21 mouse cellular contexts compared by ENCODE assay signal in the genomic region with DNA sequence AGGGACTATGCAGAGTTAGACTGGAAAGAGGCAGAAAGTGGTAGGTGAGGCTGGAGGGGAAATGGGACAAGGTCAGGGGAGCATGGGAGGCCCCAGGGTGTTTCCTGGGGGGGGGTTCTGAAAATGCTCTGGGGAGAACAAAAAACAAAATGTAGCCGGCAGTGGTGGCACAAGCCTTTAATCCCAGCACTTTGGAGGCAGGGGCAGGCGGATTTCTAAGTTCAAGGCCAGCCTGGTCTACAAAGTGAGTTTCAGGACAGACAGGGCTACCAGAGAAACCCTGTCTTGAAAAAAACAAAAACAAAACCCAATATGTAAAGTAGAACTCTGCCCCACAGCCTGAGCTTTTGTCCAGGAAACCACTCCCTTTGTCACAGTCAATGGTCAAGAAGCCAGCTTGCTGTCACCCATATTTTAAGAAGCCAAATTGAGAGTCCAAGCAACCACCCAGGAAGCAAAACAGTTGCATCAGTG. TPM values are rescaled to one million over a fixed set of nuclear protein-coding genes. Genes with fewer than 3 reads are reported as not detected.
DNase-seq lines count a peak whose midpoint lies in the region; ATAC-seq and TF ChIP-seq lines count a peak whose summit lies in the region.
"Had no signal": no experiment of that assay in that cellular context is flagged by ENCODE, and none has a peak within 500 bp of the region (broad histone marks: within the 10 kb centered on the region; RNA-seq: fewer than 3 reads in every experiment).

No protein-coding gene starts in this region.

- no peak overlapping the region for H3K4me3 ChIP-seq in kidney, embryonic 15.5 days (replicated peaks)
- H3K4me3 ChIP-seq in CH12.LX (replicated peaks in 1 of 3; ENCODE audit: low read depth in 2 of 3, low read length in 2 of 3, poor library complexity in 1 of 3), result no peak overlapping the region
- H3K4me3 ChIP-seq: embryonic facial prominence, embryonic 12.5 days; erythroblast, embryonic 14.5 days; forebrain, embryonic 13.5 days; limb, embryonic 15.5 days; myocyte had no signal

- H3K79me2 ChIP-seq in CH12.LX (replicated peaks; ENCODE audit: control insufficient read depth, extremely low read depth, insufficient read depth, poor library complexity, severe bottlenecking), result no peaks in the 10 kb centered on the region

- ATAC-seq in kidney, embryonic 15.5 days (replicated peaks; ENCODE audit: low FRiP score), result no peak
- ATAC-seq: forebrain, embryonic 13.5 days had no signal

- no peak for TF ChIP-seq POLR2A in CH12.LX (IDR thresholded peaks at IDR 0.05; ENCODE audit: low read depth, low read length)

- H3K9me3 ChIP-seq in kidney, embryonic 15.5 days (replicated peaks), result no peaks in the 10 kb centered on the region
- no peaks in the 10 kb centered on the region for H3K9me3 ChIP-seq in CH12.LX (replicated peaks; ENCODE audit: low read length)
- H3K9me3 ChIP-seq: embryonic facial prominence, embryonic 12.5 days; forebrain, embryonic 13.5 days; limb, embryonic 15.5 days had no signal

- no peaks in the 10 kb centered on the region for H3K36me3 ChIP-seq in kidney, embryonic 15.5 days
- H3K36me3 ChIP-seq in CH12.LX (replicated peaks in 1 of 2; ENCODE audit: control insufficient read depth in 1 of 2, insufficient read depth in 1 of 2, low read length in 1 of 2), result no peaks in the 10 kb centered on the region
- H3K36me3 ChIP-seq: embryonic facial prominence, embryonic 12.5 days; limb, embryonic 15.5 days had no signal

- no peak for DNase-seq in kidney, postnatal 25 days
- peak; percentile 32 for DNase-seq in 416B (ENCODE audit: low read depth)
- DNase-seq in CH12.LX (ENCODE audit: extremely low read depth), result peak; percentile 81
- peak; percentile 81 for DNase-seq in adipocyte (ENCODE audit: low spot score)
- DNase-seq in right cerebral cortex, adult 18-20 months, result no peak
- DNase-seq in left cerebral cortex, postnatal 25 days (ENCODE audit: low spot score in 2 of 2), result no peak
- no peak for DNase-seq in left cerebral cortex, adult 9 months (ENCODE audit: low spot score in 2 of 2)
- DNase-seq: adrenal gland, postnatal 10 days; cerebellum, adult 11 months; cerebellum, postnatal 10 days; midbrain, embryonic 14.5 days; right cerebral cortex, postnatal 4 days; thymus, postnatal 4 days had no signal

- no peak overlapping the region for H3K4me2 ChIP-seq in kidney, embryonic 15.5 days
- H3K4me2 ChIP-seq in CH12.LX (ENCODE audit: insufficient read depth, low read depth, poor library complexity, severe bottlenecking), result peak overlapping the region; percentile 79; the same call in 1 of the 2 replicates
- H3K4me2 ChIP-seq: embryonic facial prominence, embryonic 12.5 days; forebrain, embryonic 13.5 days; heart, embryonic 11.5 days; hindbrain, embryonic 14.5 days; limb, embryonic 15.5 days had no signal

- in situ Hi-C loops in CH12.LX (cut with MboI; ENCODE audit: low pct_ligation_motif_present, low pct_unique_long_range_greater_than_20kb, low sequenced_read_pairs), result loop anchor here (25.0 kb wide), 1 partner anchor 460 kb away; no protein-coding TSS in a partner anchor

- no peak overlapping the region for H3K9ac ChIP-seq in kidney, embryonic 15.5 days
- H3K9ac ChIP-seq in CH12.LX (ENCODE audit: insufficient read depth, low read depth), result no peak overlapping the region
- H3K9ac ChIP-seq: embryonic facial prominence, embryonic 12.5 days; forebrain, embryonic 13.5 days; hindbrain, embryonic 14.5 days; limb, embryonic 15.5 days had no signal

- no peak for TF ChIP-seq CTCF in CH12.LX (conservative IDR thresholded peaks at IDR 0.05 in 1 of 2, IDR thresholded peaks at IDR 0.05 in 1 of 2; ENCODE audit: low read depth in 2 of 2, low read length in 2 of 2)

- H3K27ac ChIP-seq in kidney, embryonic 15.5 days, result 0 out of 2 replicates have a peak overlapping the region, but pooled peaks have one; percentile 3
- peak overlapping the region; percentile 99 for H3K27ac ChIP-seq in CH12.LX (ENCODE audit: insufficient read depth, low read depth)
- H3K27ac ChIP-seq: embryonic facial prominence, embryonic 12.5 days; forebrain, embryonic 13.5 days; hindbrain, embryonic 14.5 days; limb, embryonic 15.5 days had no signal

- 81% methylated on average over 2 of the region's 2 CpGs for WGBS in kidney, embryonic 15.5 days

- H3K27me3 ChIP-seq in kidney, embryonic 15.5 days, result no peaks in the 10 kb centered on the region
- no peaks in the 10 kb centered on the region for H3K27me3 ChIP-seq in CH12.LX (replicated peaks)
- H3K27me3 ChIP-seq: embryonic facial prominence, embryonic 12.5 days; forebrain, embryonic 13.5 days; limb, embryonic 15.5 days had no signal

- TF ChIP-seq EP300 in CH12.LX (IDR thresholded peaks at IDR 0.05; ENCODE audit: low read length), result peak; percentile 63; the same call in 1 of the 2 replicates

- intact Hi-C loops in left cerebral cortex, postnatal 25 days (cut with DNase I), result no loop called here

- no peak for TF ChIP-seq RAD21 in CH12.LX (IDR thresholded peaks at IDR 0.05; ENCODE audit: low read depth, low read length)

- peaks cover 46% of the 10 kb centered on the region for H3K4me1 ChIP-seq in kidney, embryonic 15.5 days
- H3K4me1 ChIP-seq in CH12.LX (ENCODE audit: control insufficient read depth in 1 of 2, insufficient read depth in 2 of 2), result peaks cover 23 to 88% of the 10 kb centered on the region in 2 experiments

- dilution Hi-C loops in CH12.LX (cut with MboI; ENCODE audit: extremely low pct_ligation_motif_present, extremely low pct_unique_long_range_greater_than_20kb, low sequenced_read_pairs), result no loop called here

TF ChIP-seq in CH12.LX, 34 proteins besides CTCF, POLR2A, EP300 and RAD21:
- TF ChIP-seq NELFE (IDR thresholded peaks at IDR 0.05; ENCODE audit: low read depth, low read length), result no peak
- peak; percentile 64 for TF ChIP-seq ZNF384 (IDR thresholded peaks at IDR 0.05; ENCODE audit: low read depth, low read length)
- peak; percentile 47 for TF ChIP-seq BHLHE40 (IDR thresholded peaks at IDR 0.05; ENCODE audit: low read depth, low read length)
- TF ChIP-seq ETS1 (conservative IDR thresholded peaks at IDR 0.05; ENCODE audit: low read depth, low read length), result peak; percentile 76
- 0 out of 2 replicates have a peak, but pooled peaks have one; percentile 54 for TF ChIP-seq TBP (conservative IDR thresholded peaks at IDR 0.05; ENCODE audit: low read depth, low read length)
- TF ChIP-seq TCF12 (IDR thresholded peaks at IDR 0.05; ENCODE audit: low read depth, low read length), result peak; percentile 62
- TF ChIP-seq RCOR1 (conservative IDR thresholded peaks at IDR 0.05; ENCODE audit: low read depth, low read length), result 0 out of 2 replicates have a peak, but pooled peaks have one; percentile 58
- TF ChIP-seq MAZ (IDR thresholded peaks at IDR 0.05; ENCODE audit: low read depth, low read length), result peak; percentile 80
- TF ChIP-seq MYC (IDR thresholded peaks at IDR 0.05; ENCODE audit: low read depth, low read length), result 0 out of 2 replicates have a peak, but pooled peaks have one; percentile 56
- TF ChIP-seq ELF1 (IDR thresholded peaks at IDR 0.05; ENCODE audit: low read depth, low read length), result 0 out of 2 replicates have a peak, but pooled peaks have one; percentile 31
- no peak for TF ChIP-seq ZKSCAN1 (IDR thresholded peaks at IDR 0.05; ENCODE audit: borderline replicate concordance, low read depth, low read length)
- no peak for TF ChIP-seq MAX (IDR thresholded peaks at IDR 0.05; ENCODE audit: low read length)
- peak; percentile 59; the same call in 1 of the 2 replicates for TF ChIP-seq CHD2 (IDR thresholded peaks at IDR 0.05; ENCODE audit: low read length)
- peak; percentile 35; the same call in 1 of the 2 replicates for TF ChIP-seq MAFK (IDR thresholded peaks at IDR 0.05; ENCODE audit: insufficient replicate concordance, low read length)
- no peak for TF ChIP-seq ZC3H11A (IDR thresholded peaks at IDR 0.05; ENCODE audit: low read depth, low read length)
- TF ChIP-seq KAT2A (IDR thresholded peaks at IDR 0.05; ENCODE audit: insufficient replicate concordance, low read length), result no peak
- no peak for TF ChIP-seq ZMIZ1 (IDR thresholded peaks at IDR 0.05; ENCODE audit: low read depth, low read length)
- TF ChIP-seq SIN3A (IDR thresholded peaks at IDR 0.05; ENCODE audit: low read length), result no peak; the same call in 1 of the 2 replicates
- no peak for TF ChIP-seq CHD1 (IDR thresholded peaks at IDR 0.05; ENCODE audit: low read depth, low read length)
- TF ChIP-seq PAX5 (IDR thresholded peaks at IDR 0.05; ENCODE audit: low read length), result no peak
- TF ChIP-seq MEF2A (IDR thresholded peaks at IDR 0.05; ENCODE audit: borderline replicate concordance, low read depth, low read length), result peak; percentile 68

RNA-seq across cellular contexts. Expression of a gene that starts 19.1 kb away (rescaled TPM):
- 29.9 and 33.6 TPM in 2 replicates for polyA plus RNA-seq in kidney, embryonic 15.5 days (2015; fragmentation: Nextera tagmentation; extraction: Ambion mirVana)
- total RNA-seq in CH12.LX (2012; rRNA removed) (40.7 and 41.1 TPM in 2 replicates), CH12.LX (2014; rRNA removed) (35.3 and 35.4 TPM in 2 replicates)
- polyA plus RNA-seq in CH12.LX (2012; ENCODE audit: insufficient read length, low read depth), result 34.0 and 35.4 TPM in 2 replicates
- 10 to 100 TPM; 64.3 to 71.4 TPM for total RNA-seq in left cerebral cortex, postnatal 25 days (2021)
- polyA plus RNA-seq: erythroblast, embryonic 14.5 days had no signal

RNA-seq across cellular contexts. Expression of a gene that starts 22.5 kb away (rescaled TPM):
- 21.0 and 24.7 TPM in 2 replicates for polyA plus RNA-seq in kidney, embryonic 15.5 days (2015; fragmentation: Nextera tagmentation; extraction: Ambion mirVana)
- total RNA-seq in CH12.LX (2012; rRNA removed) (21.2 and 26.6 TPM in 2 replicates), CH12.LX (2014; rRNA removed) (6.4 and 8.3 TPM in 2 replicates)
- 54.1 and 56.9 TPM in 2 replicates for polyA plus RNA-seq in CH12.LX (2012; ENCODE audit: insufficient read length, low read depth)
- 10 to 100 TPM; 13.0 to 18.2 TPM for total RNA-seq in left cerebral cortex, postnatal 25 days (2021)

RNA-seq across cellular contexts. Expression of a gene that starts 40.9 kb away (rescaled TPM):
- polyA plus RNA-seq in kidney, embryonic 15.5 days (2015; fragmentation: Nextera tagmentation; extraction: Ambion mirVana), result 33.2 and 39.7 TPM in 2 replicates
- total RNA-seq in CH12.LX (2012; rRNA removed) (not detected in 2 replicates), CH12.LX (2014; rRNA removed) (not detected in 2 replicates)
- not detected in 2 replicates for polyA plus RNA-seq in CH12.LX (2012; ENCODE audit: insufficient read length, low read depth)
- total RNA-seq in left cerebral cortex, postnatal 25 days (2021), result 1 to 10 TPM; 2.0 to 2.6 TPM

Comparison
In these comparisons a context has a peak if more than half of its experiments do, and no peak if none do; other contexts are left out.
1. DNase-seq: peak in 416B (single experiment), CH12.LX (single experiment) and adipocyte (single experiment); none in kidney, postnatal 25 days (0 of 2), right cerebral cortex, adult 18-20 months (single experiment), left cerebral cortex, postnatal 25 days (0 of 2) and left cerebral cortex, adult 9 months (0 of 2).